Mouse (Mus musculus): ENCODE results near the gene Mcl1.

DNA sequence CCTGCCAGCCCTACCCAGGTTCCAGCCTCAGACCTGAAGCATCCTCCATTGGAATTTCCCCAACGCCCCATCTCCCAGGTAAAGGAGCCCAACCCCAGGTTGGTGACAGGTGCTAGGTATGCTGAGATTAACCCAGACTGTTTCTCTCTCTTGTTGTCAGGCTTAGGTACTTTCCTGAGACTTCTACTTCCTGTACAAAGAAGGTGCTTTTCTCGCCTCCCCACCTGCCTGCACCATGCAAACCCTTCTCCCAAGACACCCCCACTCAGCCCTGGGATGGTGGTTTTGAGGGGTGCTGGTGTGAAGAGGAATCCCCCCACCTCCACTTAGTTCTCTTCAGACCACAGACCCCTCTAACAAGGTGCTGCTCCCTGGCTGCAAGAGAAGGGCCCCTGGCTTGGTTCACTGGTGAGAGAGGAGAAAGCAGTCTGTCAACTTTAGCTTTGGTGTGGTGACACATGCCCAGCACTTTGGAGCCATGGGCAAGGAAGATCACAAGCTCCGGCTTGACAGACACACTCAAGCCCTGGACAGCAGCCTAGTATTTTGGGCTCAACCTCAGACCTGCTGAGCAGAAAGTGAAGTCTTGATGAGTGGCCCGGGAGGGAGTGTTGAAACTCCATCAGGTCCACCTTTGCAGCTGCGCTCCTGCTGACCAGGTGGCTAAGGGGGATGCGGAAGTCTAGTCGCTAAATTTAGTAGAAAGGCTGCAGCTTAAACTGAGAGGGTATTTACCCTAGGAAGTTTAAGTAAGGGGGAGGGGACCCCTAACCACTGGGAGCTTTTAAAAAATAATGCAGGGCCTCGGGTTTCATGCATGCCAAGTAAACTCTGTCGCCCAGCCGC is 14.5 kb downstream of the Mcl1 start:
- TF ChIP-seq MYOG (IDR thresholded peaks at IDR 0.05; ENCODE audit: control insufficient read depth, extremely low read depth, insufficient read length) (no peak), CTCF (IDR thresholded peaks at IDR 0.05; ENCODE audit: control insufficient read depth, insufficient read depth, insufficient read length) (no peak), MYOD1 (IDR thresholded peaks at IDR 0.05; ENCODE audit: control insufficient read depth, insufficient read length, low read depth) (no peak), CEBPB (IDR thresholded peaks at IDR 0.05; ENCODE audit: low read depth) (no peak), USF1 (IDR thresholded peaks at IDR 0.05; ENCODE audit: low read depth) (no peak), MAX (IDR thresholded peaks at IDR 0.05) (no peak), FOSL1 (IDR thresholded peaks at IDR 0.05; ENCODE audit: insufficient read depth, low read length, poor library complexity, severe bottlenecking) (no peak)

Data from C2C12 (cell line).